Mouse (Mus musculus): Measurements from ENCODE around the gene Amacr. TPM values are rescaled to one million over a fixed set of nuclear protein-coding genes. Genes with fewer than 3 reads are reported as not detected.
A peak's percentile ranks its signal among the peaks of the same experiment; 100 is the strongest.

Gene Amacr
- total RNA-seq (2022) = 10 to 100 TPM in 3 of 4 experiments, 1 to 10 TPM in 1; 8.4 to 16.4 (median 11.4) TPM

DNA sequence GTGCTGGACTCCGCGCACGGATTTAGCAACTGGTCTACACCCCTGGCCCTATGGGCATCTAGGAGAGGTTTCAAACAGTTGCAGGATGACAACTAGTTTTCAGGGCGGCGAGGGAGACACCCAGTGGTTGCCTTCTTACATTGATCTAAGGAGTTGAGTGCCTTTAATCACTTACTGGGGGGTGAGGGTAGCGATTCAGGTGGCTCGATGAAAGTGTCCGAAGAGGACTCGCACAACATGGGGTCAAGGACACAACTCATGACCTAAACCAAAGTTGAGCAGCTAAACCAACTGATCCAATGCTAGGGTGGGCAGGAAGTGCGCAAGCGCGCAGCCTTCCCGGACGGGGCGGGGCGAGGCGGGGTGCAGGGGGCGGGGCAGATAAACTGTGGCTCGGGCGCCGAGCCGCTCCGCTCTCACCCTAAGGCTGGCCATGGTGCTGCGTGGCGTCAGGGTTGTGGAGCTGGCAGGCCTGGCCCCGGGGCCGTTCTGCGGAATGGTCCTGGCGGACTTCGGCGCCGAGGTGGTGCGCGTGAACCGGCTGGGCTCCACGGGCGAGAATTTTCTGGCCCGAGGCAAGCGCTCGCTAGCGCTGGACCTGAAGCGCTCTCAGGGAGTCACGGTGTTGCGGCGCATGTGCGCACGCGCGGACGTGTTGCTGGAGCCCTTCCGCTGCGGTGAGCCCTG, at the start of gene Amacr:
Amacr (plus strand) TSS at position 380 of the 687 bp plus-strand sequence.
- DNase-seq (ENCODE audit: low spot score in 2 of 2) = peak; percentile 74 to 91

DNA sequence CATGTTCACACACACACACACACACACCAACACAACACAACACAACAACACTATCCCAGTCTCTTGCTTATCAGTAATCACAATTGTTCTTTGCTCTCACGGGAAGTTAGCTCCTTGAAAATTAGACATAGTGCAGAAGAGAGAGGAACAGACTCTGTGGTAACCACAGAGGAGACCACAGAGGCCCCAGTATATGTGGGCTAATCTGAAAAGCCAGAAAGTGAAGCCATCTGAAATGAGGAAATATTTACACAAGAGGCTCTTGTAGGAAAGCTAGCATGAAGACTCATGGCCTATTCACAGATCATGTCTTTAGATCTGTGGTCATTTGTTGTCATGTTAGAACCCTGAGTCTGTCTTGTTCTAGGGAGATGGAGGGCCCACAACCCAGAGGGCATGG, 47.6 kb upstream of the Amacr start:
- DNase-seq (ENCODE audit: low spot score in 2 of 2) = no peak

DNA sequence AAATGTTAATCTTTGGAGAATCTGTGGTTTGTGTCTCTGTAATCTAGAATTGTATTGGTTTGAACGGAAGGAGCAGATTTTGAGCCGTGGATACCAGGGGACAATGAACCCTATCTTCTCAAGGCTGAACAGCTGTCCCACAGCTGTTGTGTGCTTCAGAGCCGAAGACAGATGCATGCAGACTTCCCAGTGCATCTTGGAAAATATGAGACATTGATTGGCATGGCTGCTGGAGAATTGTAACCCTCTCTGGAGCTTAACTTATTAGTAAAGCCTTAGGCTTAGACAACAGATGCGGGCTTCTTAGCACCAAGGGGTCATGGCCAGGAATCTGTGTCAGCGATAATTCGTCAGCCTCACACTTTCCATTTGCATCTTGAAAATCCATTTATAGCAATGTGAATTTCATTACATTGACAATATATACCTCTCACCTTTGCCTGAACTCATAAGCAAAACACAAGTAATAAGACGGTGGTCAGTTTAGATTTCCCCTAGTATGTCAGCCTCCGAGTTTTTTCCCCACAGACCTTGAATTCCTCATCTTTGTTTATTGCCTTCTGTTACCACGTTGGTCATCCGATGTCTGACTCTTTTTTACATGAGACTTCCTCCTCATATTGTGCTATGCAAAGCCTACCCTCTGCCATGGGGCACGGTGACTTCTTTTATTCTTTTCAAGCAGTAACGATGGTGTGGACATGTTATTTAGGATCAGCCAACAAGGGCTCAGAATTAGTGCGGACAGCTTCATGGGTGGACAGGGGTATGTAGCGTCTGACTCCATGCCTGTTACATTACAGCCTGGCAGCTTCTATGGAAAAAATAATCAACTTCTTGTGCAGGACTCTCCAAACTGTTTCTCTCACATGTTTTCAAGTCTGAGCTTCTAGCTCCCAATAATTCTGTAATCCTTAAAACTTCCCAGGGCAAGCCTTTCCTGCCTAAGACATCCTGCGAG, 41.1 kb upstream of the Amacr start:
- no peak for DNase-seq (ENCODE audit: low spot score in 2 of 2)

DNA sequence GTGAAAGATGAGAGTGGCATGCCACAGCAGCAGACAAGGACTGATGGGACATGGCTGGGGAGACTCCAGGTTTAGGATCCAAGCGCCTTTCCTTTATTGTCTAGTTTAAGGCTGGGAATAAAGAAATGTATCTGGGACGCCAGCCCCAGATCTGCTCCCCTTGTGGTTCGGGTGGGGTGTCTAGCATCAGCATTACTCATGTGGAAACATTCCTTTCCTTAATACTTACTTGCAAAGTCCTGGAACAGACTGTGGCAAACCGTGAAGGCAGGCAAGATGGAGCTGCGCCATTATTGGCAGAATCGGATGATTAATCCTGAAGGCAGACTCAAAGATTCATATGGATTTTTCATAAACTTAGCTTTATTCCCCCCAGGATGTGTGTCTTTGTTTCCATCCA, 39.7 kb upstream of the Amacr start:
- DNase-seq (ENCODE audit: low spot score in 2 of 2) = no peak

DNA sequence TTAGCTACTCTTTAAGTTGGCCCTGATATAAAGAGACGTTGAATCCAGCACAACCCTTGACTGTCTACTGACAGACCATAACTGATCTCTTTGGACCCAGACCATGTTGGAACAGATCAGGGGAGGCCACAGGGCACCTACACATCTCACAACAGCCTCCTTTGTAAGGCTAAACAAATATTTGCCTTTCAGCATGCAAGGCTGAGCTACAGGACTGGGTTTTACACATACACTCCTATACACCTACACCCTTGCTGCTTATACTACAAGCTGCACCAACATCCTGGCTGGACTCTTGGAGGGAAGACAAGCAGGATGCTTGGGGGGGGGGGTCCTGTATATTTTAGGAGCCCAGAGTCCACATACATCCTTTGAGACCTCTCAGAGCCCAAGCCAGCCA, 33.7 kb upstream of the Amacr start:
- no peak for DNase-seq (ENCODE audit: low spot score in 2 of 2)

DNA sequence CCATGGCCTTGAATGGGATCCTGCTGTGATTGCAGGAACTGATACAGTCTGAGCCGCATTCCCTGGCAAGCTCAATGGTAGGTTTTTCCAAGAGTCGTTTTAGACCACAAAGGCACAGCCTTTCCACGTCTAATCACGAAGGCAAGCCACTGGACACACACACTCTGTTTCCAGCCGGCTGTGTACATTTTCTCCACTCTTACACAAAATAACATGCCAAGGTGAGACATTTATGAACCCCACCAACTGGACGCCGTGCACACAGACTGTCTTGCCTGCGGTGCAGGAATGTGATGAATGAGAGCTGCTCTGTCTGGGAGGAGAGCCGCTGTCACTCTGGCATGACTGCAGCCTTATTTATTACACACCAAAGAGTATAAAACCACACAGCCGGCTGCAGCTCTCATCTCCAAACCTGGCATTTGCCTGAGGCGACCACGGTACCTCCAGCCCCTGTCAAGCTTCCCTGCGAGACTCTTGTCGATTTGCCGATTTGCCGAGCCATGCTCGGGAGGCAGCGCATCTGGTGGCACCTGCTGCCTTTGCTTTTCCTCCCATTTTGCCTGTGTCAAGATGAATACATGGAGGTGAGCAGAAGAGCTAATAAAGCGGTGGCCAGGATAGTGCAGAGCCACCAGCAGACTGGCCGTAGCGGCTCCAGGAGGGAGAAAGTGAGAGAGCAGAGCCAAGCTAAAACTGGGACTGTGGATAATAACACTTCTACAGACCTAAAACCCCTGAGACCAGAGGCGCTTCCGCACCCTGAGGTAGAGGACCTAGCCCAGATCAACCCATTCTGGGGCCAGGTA, 29.4 kb upstream of the Amacr start, which contains the start of gene C1qtnf3:
C1qtnf3 (plus strand) TSS at position 382 of the 809 bp plus-strand sequence.
- DNase-seq (ENCODE audit: low spot score in 2 of 2) = no peak

DNA sequence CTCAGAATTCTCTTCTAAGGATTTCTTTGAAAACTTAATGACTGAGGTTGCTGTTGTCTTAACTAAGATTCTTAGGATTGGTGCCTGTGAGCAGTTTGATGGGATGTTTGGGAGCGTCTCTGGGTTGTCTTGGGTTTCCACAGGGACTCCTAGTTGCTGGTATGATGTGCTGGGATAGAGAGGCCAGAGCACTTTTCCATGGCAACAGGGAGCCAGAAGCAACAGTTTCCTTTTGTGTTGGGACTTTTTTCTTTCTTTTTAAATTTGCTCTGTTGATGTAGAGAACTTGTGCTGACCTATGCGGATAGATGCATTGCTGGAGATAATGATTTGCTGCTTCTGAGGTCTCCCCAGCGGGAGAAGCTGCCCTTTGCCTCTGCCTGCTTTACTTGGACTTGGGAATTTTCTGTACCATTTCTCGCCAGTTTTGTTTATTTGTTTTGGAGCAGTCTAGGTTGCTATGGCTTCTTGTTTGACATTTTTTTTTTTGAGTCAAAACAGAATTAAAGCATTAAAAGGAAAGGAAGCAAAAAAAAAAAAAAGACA, 28.7 kb upstream of the Amacr start:
- DNase-seq (ENCODE audit: low spot score in 2 of 2) = no peak

DNA sequence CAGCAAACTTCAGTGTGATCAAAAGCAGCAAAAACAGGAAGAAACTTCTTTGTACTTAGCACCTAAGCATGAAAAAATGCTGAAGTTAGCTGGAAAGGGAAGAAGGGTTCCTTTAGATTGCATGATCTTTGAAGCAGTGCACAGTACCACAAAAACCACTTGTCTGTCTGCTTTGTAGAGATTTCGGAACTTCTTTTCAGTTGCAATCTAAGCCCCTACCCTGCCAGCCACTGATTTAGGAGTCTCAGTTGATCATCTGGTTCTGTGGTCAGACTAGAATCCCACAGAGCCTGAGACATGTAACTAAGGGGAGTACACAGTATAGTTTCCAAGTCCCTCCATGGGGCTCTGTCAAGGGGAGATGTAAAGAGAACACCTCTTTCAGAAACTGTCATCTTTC, 28.1 kb upstream of the Amacr start:
- DNase-seq (ENCODE audit: low spot score in 2 of 2) = no peak

DNA sequence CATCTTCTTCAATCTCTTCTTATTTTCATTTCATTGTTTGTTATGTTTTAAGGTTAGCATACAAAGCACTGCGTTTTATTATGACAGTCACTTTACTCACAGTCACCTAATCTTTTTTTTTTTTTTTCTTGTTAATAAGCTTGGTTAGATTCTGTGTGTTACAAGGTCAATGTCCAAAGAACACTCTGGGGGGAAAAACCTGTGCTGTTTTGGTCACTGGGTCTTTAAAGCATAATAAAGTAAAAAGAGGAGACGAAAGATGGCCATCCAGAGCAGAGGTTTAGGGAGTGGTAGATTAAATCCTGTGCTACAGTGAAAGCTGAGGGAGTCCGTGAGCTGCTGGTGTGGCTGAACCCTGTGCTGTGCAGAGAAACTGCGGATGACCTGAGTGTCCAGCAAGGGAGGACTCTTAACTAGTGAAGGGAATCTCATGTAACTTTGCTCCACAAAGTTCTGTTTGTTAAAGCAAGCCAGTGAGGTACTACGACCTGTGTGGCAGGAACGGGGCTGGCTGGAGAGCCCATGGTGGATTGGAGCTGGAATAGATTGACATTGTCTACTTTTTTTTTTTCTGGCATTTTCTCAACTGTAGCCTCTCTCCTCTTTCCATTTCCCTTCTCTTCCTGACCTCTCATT, 27.1 kb upstream of the Amacr start:
- no peak for DNase-seq (ENCODE audit: low spot score in 2 of 2)

DNA sequence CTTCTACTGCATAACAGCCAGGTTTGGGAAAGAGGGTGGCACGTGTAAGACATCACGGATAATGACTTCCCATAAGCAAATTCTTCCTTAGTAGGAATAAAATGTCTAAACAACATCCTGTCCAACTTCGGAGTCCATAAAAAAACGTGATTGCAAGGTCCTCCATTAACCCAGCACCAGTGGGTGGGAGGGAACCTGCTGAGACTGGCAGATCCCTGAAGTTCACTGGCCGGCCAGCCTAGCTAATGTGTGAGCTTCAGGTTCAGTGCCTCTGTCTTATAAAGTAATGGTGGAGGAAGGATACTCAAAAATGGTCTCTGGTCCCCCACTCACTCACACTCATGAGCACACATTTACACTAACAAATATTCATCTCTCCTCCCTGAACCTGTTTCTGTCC, 26.4 kb upstream of the Amacr start:
- DNase-seq (ENCODE audit: low spot score in 2 of 2) = no peak

DNA sequence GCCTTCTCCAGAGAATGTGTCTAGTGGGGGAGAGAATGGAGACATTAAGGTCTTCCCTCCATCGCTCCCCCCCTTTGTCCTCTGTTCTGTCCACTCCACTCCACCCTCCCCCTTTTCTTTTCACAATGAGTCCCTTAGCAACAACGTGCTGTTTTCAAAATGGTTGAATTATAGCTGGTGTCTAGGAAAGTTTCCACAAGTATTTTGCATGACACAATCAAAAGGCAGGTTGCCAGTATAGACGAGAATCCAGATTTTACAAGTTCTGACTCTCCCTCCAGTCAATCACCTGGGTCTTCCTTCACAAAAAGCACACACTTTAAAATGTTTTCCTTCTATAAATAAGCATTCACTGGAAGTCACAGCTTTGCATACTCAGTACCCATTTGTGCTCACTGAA, 24.9 kb upstream of the Amacr start:
- no peak for DNase-seq (ENCODE audit: low spot score in 2 of 2)

DNA sequence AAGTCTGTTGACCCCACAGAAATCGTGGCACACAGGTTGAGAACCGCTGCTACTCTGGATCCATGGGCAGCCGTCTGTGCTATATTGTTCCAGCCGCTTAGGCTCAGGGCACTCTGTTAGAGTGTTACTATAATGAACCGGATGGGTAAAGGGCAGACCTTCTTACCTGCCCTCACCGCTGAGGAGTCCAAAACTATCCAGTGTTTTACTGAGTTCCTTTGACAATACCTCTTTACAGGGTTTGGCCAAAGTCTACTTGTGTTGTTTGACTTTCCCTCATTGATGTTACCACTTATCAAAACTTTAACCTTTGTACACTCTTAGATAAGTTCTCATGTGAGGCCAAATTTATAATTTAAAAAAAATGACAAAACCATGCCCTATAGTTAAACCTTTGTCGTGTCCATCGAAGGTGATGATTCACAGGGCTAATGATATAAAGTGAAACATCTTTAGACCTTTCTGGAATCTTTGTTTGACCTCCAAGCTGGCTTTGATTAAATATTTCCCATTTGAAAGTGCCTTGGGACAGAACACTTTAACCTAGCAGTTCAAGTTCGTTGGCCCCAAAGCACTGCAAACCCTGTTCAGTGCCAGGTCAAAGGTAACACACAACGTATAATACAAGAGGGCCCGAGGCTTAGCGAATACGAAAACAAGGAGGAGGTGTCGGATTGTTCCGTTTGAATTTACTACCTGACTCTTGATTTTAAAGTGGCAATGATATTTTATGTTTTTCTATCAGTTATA, 22.1 kb upstream of the Amacr start:
- DNase-seq (ENCODE audit: low spot score in 2 of 2) = no peak

DNA sequence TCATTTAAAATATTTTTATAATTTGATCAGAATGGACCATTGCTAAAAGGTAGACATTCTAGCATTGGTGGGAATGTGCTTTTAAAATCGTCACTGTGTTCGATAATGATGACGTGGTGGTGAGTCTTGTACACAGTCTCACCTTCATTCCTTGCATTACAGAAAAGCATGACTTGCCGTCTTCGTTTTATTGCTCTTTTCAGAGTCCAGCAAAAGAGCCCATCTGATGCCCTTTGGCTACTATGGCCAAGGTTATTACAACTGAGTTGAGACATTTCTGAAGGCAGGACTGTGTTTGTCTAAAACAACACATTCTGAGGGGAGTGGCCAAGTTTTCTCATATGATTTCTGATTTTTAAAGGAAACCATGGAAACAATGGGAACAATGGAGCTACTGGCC, 21.3 kb upstream of the Amacr start:
- DNase-seq (ENCODE audit: low spot score in 2 of 2) = no peak

DNA sequence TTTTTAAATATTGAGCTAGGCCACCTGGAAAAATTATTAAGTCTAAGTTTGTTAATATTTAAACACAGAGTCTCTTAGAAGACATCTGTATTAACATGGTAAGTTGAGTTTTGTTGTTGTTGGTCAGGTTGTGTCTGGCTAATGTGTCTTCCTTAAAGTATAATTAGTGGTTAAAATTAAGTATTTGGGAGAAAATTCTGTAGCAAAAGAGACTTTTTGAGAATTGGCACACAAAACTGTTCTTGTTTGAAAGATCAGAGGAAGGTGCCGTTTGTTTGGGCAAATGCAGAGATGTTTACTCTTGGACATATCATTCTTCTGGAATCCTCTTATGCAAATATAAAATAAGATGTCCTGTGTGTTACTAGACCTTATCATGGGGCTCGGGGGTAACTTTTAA, 19.0 kb upstream of the Amacr start:
- DNase-seq (ENCODE audit: low spot score in 2 of 2) = no peak

DNA sequence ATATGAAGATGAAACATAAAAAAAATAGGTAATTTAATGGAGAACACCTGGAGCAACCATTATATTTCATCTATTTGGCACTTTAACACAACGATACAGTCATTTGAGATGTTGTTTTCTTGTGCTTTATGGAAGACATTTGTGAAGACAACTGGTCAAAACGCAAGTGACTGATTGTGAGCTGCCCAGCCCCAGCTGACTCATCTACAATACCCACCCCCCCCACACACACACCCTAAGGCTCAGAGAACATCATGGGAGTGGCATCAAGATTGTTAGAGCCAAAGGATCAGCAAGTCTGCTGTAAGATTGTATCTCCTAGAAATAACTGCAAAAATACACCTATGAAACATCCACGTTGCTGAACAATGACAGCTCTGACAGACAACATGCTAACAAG, 12.1 kb upstream of the Amacr start:
- DNase-seq (ENCODE audit: low spot score in 2 of 2) = no peak

DNA sequence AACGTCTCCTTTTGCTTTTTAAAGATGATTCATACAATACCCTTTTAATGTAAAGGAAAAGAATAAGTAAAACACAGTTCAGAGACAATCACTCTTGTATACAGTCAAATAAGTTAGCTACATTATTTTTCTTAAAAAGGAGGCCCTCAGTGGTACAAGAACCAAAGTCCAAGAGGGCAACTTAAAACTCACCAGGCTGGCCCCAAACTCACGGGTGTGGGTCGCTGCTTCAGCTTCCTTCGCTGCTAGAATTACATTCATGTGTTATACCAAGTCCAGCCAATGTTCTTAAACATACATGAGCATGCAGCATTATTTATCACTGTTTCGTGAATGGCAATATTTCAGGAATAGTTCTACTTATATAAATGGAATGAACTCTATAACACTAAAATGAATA, 10.8 kb upstream of the Amacr start:
- DNase-seq (ENCODE audit: low spot score in 2 of 2) = no peak

DNA sequence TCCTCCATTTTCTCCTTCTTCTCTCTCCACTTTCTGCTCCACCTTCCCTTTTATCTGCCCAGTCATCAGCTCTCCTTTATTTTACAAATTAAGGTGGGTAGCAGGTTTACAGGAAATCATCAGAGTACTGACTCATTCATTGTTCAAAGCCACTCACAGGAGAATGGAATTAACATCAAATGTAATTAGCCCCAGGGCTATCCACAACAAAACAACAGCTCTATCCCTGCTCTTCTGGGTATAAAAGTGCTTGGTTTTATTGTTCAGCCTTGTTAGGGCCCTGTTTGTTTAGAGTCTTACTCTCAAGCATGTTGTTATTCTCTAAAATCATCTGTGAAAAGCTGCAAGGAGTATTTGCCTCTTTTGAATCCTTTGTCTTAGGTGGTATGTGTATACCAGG, 4.4 kb upstream of the Amacr start:
- no peak for DNase-seq (ENCODE audit: low spot score in 2 of 2)

DNA sequence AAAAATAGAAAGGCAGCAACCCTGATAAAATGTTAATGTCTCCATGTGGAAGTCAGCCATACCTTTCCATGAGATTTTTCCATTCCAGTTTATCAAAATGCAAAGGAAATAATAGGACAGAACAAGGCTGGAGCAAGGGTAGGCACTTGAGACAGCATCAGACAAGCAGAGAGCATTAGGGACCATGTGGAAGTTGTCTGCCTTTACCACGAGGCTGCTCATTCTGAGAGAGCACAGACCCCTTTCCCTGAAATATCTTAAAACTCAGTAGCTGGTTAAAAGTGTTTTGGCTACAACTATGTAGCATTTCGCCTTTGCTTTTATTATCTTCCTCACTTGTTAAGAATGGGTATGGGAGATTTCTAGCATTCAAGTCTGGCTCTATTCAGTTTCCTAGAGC, 844 bp upstream of the Amacr start:
- no peak for DNase-seq (ENCODE audit: low spot score in 2 of 2)

DNA sequence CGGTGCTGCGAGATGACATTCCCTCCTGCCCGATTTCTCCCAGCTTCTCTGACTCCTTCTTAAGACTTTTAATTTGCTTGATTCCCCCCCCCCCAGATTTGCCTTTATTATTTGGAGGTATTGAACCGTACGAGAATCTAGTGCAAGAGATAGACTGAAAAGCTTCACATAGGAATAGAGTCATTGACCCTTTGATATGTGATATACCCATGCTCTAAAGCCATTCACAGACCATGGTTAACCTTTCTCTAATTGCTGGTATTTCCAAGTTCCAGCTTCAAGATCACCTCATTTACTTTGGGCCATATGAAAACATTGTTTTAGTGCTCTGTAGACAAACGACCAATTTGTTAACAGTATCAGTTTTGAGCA, 494 bp downstream of the Amacr start:
- DNase-seq (ENCODE audit: low spot score in 2 of 2) = no peak

DNA sequence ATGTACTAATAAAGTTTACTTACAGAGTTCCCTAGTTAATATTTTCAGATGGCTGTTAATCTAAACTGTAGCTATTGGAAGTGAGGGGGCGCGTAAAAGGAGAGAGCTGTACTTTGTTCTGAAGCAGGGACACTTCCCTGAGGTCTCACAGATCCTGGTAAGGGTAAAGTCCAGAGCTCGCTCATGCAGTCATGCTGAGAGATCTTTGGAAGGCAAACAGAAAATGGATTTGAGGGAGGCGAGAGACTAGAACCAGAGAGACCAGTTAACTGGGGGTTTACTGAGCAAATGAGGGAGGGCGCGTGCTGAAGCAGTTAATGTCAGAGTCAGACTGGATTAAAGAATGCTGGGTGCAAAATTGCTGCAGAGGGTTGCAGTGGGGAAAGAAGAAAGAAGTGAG, 4.2 kb downstream of the Amacr start:
- DNase-seq (ENCODE audit: low spot score in 2 of 2) = no peak

Measured in layer of hippocampus, adult 8-10 months (tissue).